Mouse (Mus musculus) thymus, adult 18-20 months (tissue): ENCODE data around the gene Tjp3.

Source experiments
- DNase-seq, 2 experiments: peaks; one replicate each; pipeline ENCODE4 v3.0.0; 2022; ENCODE audit warnings: mixed read lengths in 2 of 2

Tjp3 gene

DNA sequence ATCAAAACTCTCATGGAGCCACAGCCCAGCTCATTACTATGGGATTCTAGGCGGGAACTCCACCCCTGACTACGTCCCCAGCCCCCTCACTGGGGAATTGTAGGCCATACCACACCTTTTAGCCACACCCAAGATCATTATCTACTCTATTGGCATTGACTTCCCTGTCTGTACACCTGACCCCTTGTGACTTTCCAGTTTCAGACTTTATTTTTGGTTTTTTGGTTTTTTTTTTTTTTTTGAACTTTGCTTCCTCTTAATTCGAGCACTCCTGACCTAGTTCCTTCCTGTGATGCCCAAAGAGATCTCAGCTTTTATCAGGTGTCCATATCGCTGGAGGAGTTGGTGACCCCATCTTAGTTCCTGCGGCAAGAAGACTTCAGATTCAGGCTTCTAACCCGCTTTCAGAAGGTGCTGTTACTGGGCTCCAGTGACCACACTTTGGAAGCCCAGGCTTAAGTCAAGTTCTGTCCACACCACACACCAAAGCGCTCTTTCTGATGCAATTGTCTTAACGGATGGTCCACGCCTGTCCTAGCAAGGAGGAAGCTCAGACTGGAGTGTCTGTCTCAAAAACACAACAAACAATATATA, at the start of gene Tjp3:
Gene Tjp3, minus strand, starts transcription at position 71 of the 594 bp plus-strand sequence.
- no peak for DNase-seq

DNA sequence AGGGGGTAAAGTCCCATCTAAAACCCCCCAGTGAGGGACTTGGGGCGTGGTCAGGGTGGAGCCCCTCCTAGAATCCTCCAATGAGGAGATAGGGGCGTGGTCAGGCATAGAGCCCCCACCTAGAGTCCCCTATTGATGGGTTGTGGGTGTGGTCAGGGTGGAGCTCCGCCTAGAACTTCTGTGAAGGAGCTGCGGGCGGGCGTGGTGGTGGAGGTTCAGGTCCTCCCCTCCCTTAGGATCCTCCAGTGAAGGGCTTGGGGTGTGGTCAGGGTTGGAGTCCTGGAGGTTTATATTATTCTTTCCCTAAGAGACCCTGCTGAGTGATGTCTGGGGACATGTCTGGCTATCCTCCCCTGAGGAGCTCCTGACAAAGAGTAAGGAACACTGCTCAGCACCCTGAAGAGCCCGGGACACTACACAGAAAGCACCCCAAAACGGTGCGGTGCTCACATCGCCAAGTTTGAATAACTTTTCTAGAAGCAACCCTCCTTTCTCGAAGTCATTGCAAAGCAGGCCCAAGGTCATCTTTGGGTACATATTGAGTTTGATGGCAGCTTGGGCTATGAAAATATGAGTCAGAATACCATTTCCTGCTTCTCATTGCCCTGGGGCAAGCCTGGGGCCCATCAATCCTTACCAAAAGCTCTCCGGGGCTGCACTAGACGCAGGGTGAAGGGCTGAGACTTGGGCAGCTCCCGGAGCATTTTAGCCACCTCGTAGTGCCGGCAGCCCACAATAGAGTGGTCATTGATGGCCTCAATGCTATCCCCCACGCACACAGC, 49.4 kb upstream of the Tjp3 start:
- no peak for DNase-seq

DNA sequence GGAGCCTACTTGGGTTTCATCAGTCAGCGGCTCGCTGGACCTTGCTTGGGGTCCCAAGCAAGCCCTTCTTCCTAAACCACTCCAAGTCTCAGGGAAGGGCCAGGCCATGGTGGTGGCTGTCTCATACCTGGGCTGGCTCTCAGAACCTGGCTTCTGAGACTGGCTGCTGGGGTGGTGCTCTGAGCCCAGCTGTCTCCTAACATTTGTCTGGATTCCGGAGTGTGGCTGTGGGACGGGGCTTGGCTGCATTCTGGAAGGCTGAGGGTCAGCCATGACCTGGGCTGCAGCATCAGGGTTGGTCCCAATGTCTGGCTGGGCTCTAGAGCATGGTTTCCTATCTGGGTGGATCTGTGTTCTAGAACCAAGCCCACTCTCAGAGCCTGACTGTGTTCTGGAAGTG, 45.2 kb upstream of the Tjp3 start:
- no peak for DNase-seq

DNA sequence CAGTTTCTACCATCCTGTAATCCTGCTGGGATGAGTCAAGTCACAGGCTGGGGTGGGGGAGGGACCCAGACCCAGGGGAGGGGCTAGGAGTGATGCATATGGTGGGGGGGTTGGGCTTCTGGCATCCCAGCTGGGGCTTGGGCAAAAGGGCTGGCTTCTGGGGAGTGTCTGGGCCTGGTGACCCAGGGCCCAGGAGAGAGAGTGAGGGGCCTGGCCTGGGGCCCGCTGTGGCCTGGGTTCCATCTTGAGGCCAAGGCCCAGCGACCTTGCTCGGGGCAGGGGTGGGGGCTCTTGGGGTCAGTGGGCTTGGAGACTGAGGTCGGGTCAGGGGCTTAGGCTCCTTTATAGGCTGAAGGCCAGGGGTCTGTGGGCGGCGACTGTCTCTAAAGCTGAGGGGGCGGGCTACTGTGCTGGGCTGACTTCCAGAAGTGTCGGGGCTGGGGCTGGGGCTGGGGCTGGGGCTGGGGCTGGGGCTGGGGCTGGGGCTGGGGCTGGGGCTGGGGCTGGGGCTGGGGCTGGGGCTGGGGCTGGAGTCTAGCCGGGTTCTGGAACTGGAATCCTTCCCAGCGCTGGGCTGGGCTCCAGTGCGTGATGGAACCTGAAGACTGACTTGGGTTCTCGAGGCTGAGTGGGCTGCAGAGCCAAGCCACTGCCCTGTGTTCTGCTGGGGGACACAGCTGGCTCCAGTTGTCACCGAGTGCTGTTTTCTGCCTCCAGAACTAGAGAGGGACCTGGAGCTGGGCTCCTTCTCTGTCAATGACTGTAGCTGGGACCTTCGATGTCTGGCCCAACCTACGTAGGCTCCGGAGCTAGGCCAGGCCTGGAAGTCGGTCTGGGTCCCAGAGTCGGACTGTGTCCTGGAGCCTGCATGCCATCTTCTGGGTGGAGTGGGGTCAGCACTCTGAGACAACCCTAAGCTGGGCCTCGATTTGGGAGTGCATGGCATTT, 44.3 kb upstream of the Tjp3 start:
- DNase-seq, result no peak

DNA sequence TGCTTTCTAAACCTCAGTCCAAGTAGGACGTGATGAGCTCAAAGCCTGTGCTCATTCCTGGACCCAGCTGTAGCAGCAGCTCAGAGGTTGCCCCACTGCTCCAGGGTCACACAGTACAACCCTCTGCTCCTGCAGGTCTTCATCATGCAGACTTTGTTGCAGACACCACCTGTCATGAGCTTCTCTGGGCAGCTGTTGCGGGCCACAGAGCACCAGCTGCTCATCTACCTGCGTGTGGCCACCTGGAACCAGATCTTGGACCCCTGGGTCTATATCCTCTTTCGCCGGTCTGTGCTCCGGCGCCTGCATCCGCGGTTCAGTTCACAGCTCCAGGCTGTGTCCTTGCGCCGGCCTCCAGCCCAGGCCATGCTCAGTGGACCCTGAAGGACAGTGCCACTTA, 42.9 kb upstream of the Tjp3 start:
- DNase-seq, result no peak

DNA sequence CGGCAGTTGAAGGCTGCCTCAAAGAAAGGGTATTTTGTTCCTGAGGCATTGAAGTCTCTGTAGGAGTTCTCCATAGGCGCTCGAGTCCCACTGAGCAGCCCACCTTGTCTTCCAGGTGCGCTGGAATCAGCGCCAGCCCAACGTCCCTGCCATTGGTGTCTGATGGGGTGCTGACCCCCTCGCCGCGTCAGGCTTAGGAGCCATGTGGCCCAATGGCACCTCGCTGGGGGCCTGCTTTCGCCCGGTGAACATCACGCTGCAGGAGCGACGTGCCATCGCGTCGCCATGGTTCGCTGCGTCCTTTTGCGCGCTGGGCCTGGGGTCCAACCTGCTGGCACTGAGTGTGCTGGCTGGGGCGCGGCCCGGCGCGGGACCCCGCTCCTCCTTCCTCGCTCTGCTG, 40.9 kb upstream of the Tjp3 start:
- no peak for DNase-seq

DNA sequence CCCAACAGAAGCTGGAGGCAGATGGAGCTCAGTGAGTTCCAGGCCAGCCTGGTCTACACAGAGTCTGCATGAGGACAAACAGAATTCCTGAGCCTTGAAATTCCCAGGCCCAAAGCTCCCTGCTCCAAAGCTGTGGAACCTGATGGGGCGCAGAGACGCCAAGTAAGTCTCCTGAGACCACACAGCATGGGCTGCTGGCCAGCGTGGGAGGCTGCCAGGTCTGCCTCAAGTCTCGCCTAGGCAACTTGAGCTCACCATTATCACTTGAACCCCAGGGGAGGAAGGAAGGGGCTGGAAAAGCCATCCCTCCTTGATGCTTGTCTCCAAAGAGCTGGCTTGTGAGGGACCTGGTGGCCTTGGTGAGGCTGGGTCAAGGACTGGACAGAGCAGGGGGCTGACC, 38.6 kb upstream of the Tjp3 start:
- DNase-seq, result no peak

DNA sequence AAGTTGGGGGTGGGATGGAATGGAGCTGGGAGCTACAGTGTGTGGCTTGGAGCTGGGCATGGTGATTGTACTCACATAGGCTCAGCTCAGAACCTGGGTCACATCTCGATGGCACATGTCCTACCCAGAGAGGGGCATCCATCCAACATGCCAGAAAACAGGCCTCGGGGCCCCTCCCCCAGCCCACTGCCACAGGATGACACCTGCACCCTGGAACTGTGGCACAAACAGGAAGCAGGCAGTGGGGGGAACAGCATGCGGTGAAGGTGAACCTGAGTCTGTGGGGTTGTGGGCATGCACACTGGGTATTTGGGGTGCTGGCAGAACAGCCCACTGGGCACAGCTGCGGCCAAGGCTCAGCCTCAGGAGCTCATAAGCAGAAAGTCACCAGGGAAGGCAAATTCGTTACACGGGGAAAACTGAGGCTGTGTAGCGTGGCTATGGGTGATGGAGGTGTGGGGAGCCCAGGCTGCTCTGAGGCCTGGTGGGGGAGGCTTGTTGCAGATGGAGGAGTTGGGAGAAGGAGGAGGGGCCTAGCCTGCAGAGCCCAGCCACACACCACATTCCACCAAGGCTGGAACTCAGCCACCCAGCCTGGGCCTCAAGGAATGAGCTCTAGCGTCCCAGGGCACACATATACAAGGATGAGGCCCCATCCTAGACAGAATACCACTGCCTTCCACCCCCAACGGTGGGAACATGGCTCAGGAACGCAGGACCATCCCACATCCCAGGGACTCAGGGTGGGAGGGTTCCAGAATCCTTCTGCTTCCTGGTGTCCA, 38.0 kb upstream of the Tjp3 start:
- DNase-seq, result peak; percentile 88 to 93

DNA sequence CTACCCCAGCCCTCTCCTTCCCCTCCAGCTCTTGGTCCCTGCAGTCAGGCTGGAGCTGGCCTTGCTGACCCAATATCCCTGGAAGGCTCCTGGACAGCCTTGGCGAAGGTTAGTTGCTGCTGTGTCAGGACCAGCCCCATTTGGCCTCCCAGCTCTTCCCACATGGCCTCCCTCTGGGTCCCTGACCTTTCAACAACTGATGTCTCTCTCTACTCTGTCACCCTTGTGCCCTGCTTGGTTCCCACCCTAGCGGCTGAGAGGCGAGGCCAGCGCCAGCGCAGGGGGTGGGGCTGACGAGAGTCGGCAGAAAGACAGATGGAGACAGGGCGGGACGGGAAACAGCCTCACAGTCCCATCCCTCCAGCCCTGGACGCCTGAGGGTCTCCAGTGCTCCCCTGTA, 37.0 kb upstream of the Tjp3 start, which contains the start of gene Tbxa2r:
Gene Tbxa2r, plus strand, starts transcription at position 346 of the 400 bp plus-strand sequence.
- peak; percentile 83 to 89 for DNase-seq

DNA sequence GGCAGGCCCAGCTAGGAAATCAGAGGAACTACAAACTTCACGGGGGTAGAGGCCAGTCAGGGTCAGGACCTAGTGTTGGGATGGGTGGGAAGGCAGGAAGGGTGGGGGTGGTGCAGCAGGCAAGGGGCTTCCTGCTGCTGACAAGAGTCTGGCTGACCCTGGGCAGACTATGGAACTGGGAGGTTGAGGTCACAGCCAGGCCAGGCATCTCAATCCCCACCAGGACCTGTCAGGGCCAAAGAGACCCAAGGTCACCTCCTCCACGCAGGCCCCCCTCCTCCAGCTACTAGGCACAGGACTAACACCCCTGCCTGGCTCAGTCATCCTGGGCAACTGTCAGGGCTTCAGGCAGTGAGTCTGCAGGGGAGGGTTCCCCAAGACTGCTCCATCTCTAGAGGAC, 36.6 kb upstream of the Tjp3 start:
- DNase-seq, result no peak

DNA sequence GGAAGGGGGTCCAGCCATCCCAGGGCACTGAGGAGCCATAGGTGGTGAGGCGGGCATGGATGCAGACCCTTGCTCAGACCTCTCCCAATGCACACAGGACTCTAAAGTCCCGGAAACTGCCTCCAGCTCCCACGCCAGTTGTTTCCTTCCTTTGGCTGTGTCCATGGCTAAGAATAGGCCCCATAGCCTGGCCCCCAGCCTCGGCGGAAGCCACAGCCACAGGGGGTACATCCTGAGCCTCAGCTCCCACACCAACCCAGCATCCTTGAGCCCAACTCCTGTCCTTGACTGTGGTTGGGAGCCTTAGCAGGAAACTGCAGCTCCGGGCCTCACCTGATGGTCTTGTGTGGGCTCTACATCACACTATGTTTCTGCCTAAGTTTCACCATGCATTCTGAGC, 35.5 kb upstream of the Tjp3 start:
- DNase-seq, result no peak

DNA sequence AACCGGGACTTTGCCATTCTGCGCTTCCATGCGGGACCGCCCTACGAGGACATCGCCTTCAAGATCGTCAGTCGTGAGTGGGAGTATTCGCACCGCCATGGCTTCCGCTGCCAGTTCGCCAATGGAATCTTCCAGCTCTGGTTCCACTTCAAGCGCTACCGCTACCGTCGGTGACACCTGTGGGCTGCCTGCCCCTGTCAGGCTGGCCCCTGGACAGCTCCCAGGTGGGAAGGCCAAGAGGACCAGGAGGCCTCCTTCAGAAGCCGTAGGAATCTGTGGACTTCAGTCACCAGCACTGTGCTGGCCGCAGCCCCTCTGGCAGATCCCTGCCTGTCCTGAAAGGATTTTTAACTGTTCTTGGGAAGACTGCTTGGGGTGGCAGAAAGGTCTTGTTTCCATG, 34.4 kb upstream of the Tjp3 start:
- DNase-seq, result no peak

DNA sequence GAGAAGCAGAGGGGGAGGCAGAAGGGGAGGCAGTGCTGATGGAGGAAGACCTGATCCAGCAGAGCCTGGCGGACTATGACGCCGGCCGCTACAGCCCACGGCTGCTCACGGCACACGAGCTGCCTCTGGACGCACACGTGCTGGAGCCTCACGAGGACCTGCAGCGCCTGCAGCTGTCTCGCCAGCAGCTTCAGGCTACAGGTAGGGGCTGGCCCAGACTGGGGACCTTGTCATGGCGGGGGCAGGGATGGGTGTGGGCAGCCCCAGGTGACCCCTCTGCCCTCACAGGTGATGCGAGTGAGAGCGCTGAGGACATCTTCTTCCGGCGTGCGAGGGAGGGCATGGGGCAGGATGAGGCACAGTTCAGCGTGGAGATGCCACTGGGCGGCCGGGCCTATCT, 33.8 kb upstream of the Tjp3 start:
- no peak for DNase-seq

DNA sequence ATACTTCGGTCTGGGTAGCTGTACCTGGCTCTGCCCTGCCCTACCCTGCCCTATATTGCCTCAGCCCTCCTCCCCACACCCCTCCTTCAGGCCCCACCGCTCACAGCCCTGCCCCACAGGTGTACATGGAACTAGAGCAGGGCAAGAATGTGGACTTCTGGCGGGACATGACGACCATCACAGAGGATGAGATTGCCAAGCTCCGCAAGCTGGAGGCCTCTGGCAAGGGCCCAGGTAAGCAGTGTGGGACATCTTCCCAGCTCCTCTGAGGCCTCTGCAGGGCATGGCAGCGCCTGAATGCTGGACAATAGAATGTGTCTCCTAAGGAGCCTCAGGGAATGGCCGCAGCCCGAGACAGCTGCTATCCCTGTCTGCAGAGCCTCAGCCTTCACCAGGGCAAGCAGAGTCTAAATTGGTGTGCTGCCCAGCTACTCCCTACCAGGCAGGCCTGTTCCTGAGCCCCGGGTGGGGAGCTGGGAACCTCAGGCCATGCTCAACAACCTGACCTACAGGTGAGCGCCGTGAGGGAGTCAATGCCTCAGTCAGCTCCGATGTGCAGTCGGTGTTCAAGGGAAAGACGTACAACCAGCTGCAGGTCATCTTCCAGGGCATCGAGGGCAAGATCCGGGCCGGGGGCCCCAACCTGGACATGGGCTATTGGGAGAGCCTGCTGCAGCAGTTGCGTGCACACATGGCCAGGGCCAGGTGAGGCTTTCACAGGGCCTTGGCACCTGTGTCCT, 32.6 kb upstream of the Tjp3 start:
- no peak for DNase-seq

DNA sequence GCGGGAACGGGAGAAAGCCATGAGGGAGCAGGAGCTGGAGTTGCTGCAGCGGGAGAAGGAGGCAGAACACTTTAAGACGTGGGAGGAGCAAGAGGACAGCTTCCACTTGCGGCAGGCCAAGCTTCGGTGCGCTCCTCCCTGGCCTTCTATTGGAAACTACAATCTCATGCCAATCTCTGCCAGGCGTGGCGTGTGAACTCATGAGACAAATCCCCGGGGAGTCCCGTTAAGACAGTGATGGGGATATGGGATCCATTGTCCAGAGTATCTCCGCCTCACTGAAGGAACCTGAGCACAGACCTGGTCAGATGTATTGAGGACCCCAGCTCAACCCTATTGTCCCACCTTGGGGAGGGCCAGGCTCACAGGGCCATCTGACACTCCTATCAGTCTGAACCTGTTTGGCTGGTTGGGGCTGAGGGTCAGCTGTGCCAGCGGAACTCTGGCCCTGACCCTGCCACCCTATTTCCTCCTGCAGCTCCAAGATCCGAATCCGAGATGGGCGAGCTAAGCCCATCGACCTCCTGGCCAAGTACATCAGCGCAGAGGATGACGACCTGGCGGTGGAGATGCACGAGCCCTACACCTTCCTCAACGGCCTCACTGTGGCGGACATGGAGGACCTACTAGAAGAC, 31.9 kb upstream of the Tjp3 start:
- no peak for DNase-seq

DNA sequence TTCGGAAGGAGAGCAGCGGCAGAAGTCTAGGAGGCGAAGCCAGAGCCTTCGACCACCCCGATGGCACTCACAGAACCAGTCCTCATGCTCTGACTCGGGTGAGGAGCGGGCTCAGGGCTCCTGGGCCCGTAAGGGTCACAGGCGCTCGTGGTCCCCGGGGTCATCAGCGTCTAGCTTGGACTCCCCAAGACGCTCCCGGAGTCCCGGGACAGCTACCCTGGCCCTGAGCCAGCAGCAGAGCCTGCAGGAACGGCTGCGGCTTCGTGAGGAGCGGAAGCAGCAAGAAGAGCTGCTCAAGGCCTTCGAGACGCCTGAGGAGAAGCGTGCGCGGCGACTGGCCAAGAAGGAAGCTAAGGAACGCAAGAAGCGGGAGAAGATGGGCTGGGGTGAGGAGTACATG, 31.1 kb upstream of the Tjp3 start:
- DNase-seq, result no peak

DNA sequence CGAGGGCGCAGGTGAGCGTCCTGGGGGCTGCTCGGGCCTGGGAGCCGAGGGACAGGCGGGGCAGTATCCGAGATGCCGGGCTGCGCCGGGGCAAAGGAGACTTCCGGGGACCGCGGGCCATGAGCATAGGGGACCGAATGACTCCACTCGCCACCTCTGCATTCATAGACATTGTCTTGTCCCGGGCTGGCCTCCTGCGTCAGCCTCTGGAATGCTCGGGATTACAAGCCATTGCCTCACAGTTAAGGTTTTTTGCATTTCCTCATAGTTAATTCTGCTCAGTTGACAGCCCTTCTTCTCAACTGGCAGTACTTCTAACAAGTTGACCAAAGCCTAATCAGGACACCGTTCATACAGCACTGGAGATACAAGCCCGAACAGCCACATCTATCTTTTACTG, 30.1 kb upstream of the Tjp3 start:
- no peak for DNase-seq

DNA sequence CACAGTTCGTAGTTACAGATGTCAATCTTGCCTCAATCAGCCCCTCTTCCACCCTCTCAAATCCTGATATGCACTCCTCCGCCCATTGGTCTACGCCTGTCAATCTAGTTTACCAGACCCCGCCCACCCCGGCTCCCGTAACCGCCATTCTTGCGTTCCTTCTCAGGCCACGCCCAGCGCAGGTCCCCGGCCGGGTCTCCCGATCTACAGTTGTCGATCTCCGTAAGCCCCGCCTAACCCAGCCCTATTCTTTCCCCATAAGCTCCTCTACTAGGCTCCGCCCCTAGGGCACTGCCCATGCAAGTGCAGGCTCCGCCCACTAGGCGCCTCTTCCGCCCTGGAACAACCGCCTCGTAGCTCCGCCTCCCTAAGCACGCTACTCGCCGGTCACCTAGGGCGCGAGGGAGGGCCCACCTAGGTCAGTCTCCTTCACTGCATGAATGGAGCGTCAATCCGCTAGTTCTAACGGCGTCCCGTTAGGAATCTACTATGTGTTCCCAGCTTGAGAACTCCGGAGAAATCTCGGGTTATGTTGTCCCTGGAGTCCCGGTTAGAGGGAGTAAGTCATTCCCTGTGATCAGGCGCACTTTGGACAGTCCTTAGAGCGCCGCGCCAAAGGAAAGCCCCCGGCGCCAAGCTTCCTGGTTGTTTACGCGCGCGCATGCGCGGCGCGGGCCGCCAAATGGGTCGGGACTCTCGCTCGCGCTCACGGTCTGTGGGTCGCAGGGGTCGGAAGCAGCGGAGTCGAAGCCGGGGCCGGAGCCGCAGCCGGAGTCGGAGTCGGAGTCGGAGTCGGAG, 29.4 kb upstream of the Tjp3 start, which contains the start of gene Cactin:
Gene Cactin, plus strand, starts transcription at position 554 of the 798 bp plus-strand sequence.
- DNase-seq, result peak; percentile 100

DNA sequence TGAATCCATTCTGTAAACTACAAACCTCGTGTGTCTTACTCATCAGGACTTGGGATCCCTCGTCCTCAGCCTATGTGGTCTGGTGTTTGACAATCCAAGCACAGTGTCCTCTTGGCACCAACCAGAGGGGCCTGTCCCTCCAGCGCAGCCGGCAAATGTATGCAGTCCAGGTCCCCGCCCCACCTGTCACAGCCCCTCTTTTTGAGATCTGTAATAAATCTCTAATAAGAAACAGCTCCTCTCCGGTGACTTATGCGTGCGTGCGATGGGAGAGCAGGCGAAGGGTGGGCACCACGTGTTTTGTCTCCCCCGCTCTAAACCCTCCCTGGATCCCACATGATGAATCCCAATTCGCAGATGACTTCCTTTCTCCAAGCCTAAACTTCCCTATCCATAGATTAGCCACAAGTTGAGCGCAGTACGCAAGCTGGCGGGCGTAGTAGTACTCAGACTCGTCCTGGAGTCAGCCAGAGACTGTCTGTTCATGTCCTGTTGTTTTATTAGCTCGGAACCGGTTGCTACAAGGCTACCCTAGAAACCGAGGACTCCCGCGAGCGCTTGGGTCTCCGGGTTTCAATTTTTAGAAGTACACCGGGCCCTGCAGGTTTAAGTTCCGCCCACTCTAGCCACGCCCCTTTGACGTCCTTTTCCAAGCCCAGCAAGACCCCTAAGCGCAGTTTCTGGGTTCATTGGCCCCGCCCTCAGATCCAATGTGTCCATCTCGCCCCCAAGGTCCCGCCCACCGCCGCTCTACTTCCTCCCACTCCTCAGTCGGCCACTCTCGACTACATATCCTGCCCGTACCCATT, 28.6 kb upstream of the Tjp3 start:
- no peak for DNase-seq

DNA sequence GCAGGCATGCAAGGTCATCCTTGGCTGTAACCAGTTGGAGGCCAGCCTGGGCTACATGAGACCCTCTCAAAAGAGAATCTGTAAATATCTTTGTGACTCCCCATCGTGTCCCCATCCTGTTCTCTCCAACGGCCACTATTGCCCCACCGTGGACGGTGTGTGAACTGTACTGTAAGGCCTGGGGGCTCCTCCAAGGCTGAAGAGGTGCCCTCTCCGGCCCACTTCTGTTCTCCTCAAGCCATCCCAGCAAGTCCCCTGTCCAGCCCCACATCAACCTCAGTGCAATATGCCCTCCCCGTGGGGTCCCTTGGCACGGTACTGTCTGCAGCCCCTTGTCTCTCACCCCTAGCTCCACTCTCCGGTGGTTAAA, 27.9 kb upstream of the Tjp3 start:
- no peak for DNase-seq
